Mouse (Mus musculus): ENCODE results near the gene Pik3r5. TPM values are rescaled to one million over a fixed set of nuclear protein-coding genes. Genes with fewer than 3 reads are reported as not detected.

Gene Pik3r5
- polyA plus RNA-seq, 1 experiment from 2014 or later: 0.74 TPM

- Histone ChIP-seq H3K9ac (ENCODE audit: low read depth, low read length) (no peak overlapping the region), H3K27ac (ENCODE audit: low read depth, low read length) (no peak overlapping the region), H3K9me3 (ENCODE audit: control insufficient read depth, low read length) (no peaks in the 10 kb centered on the region), H3K4me3 (ENCODE audit: low read depth, low read length) (no peak overlapping the region), H3K4me1 (replicated peaks; ENCODE audit: control insufficient read depth, insufficient read depth, low read length) (no peaks in the 10 kb centered on the region), H3K4me2 (replicated peaks; ENCODE audit: low read depth, low read length) (no peak overlapping the region), H3K36me3 (ENCODE audit: control insufficient read depth, insufficient read depth, low read length) (no peaks in the 10 kb centered on the region), H3K27me3 (ENCODE audit: control insufficient read depth, insufficient read depth, low read length) (no peaks in the 10 kb centered on the region)
- DNase-seq (ENCODE audit: low spot score) (no peak), ATAC-seq (ENCODE audit: low FRiP score) (no peak)
- WGBS: 89% methylated on average over 11 of the region's 11 CpGs
Observed at GRCm38 (mm10) chr11:68504913-68505312, 73.0 kb downstream of the Pik3r5 start.

GRCm38 (mm10) chr11:68507246-68507645, 75.3 kb downstream of the Pik3r5 start:
- no peaks in the 10 kb centered on the region for H3K4me1 ChIP-seq (replicated peaks; ENCODE audit: control insufficient read depth, insufficient read depth, low read length)
- no peaks in the 10 kb centered on the region for H3K9me3 ChIP-seq (ENCODE audit: control insufficient read depth, low read length)
- ATAC-seq (ENCODE audit: low FRiP score) (no peak), DNase-seq (ENCODE audit: low spot score) (no peak)
- no peak overlapping the region for H3K27ac ChIP-seq (ENCODE audit: low read depth, low read length)
- H3K9ac ChIP-seq (ENCODE audit: low read depth, low read length): no peak overlapping the region
- H3K36me3 ChIP-seq (ENCODE audit: control insufficient read depth, insufficient read depth, low read length): no peaks in the 10 kb centered on the region
- WGBS: 94% methylated on average over 7 of the region's 7 CpGs
- H3K4me3 ChIP-seq (ENCODE audit: low read depth, low read length): no peak overlapping the region
- no peaks in the 10 kb centered on the region for H3K27me3 ChIP-seq (ENCODE audit: control insufficient read depth, insufficient read depth, low read length)
- no peak overlapping the region for H3K4me2 ChIP-seq (replicated peaks; ENCODE audit: low read depth, low read length)

GRCm38 (mm10) chr11:68508619-68509018, 76.7 kb downstream of the Pik3r5 start:
- DNase-seq (ENCODE audit: low spot score): no peak
- ATAC-seq (ENCODE audit: low FRiP score): no peak
- no peaks in the 10 kb centered on the region for H3K27me3 ChIP-seq (ENCODE audit: control insufficient read depth, insufficient read depth, low read length)
- WGBS: 75% methylated on average over 5 of the region's 5 CpGs
- H3K9me3 ChIP-seq (ENCODE audit: control insufficient read depth, low read length): no peaks in the 10 kb centered on the region
- no peak overlapping the region for H3K9ac ChIP-seq (ENCODE audit: low read depth, low read length)
- H3K36me3 ChIP-seq (ENCODE audit: control insufficient read depth, insufficient read depth, low read length): no peaks in the 10 kb centered on the region
- H3K4me2 ChIP-seq (replicated peaks; ENCODE audit: low read depth, low read length): no peak overlapping the region
- H3K4me1 ChIP-seq (replicated peaks; ENCODE audit: control insufficient read depth, insufficient read depth, low read length): no peaks in the 10 kb centered on the region
- no peak overlapping the region for H3K4me3 ChIP-seq (ENCODE audit: low read depth, low read length)
- H3K27ac ChIP-seq (ENCODE audit: low read depth, low read length): no peak overlapping the region

DNA sequence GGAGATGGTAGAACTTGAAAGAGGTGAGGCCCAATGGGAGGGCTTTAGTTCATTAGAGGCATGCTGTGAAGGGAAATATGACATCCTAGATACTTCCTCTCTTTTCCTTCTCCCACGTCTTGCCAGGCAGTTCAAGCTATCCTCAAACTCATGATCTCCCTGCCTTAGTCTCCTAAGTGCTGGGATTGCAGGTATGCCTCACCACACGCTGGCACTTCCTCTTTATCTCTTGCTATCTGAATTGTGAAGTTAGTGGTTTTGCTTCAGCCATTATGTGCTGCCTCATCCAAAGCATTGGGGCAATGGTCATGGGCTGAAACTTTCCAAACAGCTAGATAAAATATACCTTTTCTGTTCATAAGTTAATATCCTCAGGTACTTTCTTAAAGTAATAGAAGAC, 77.3 kb downstream of the Pik3r5 start:
- Histone ChIP-seq H3K27me3 (ENCODE audit: control insufficient read depth, insufficient read depth, low read length) (no peaks in the 10 kb centered on the region), H3K9me3 (ENCODE audit: control insufficient read depth, low read length) (no peaks in the 10 kb centered on the region), H3K9ac (ENCODE audit: low read depth, low read length) (no peak overlapping the region), H3K36me3 (ENCODE audit: control insufficient read depth, insufficient read depth, low read length) (no peaks in the 10 kb centered on the region), H3K4me1 (replicated peaks; ENCODE audit: control insufficient read depth, insufficient read depth, low read length) (no peaks in the 10 kb centered on the region), H3K4me2 (replicated peaks; ENCODE audit: low read depth, low read length) (no peak overlapping the region), H3K4me3 (ENCODE audit: low read depth, low read length) (no peak overlapping the region), H3K27ac (ENCODE audit: low read depth, low read length) (no peak overlapping the region)
- ATAC-seq (ENCODE audit: low FRiP score): no peak
- no peak for DNase-seq (ENCODE audit: low spot score)
- 71% methylated on average over 2 of the region's 2 CpGs for WGBS

- Histone ChIP-seq H3K27me3 (ENCODE audit: control insufficient read depth, insufficient read depth, low read length) (no peaks in the 10 kb centered on the region), H3K4me2 (replicated peaks; ENCODE audit: low read depth, low read length) (no peak overlapping the region), H3K9me3 (ENCODE audit: control insufficient read depth, low read length) (no peaks in the 10 kb centered on the region), H3K4me1 (replicated peaks; ENCODE audit: control insufficient read depth, insufficient read depth, low read length) (no peaks in the 10 kb centered on the region), H3K27ac (ENCODE audit: low read depth, low read length) (no peak overlapping the region), H3K4me3 (ENCODE audit: low read depth, low read length) (no peak overlapping the region), H3K9ac (ENCODE audit: low read depth, low read length) (no peak overlapping the region), H3K36me3 (ENCODE audit: control insufficient read depth, insufficient read depth, low read length) (no peaks in the 10 kb centered on the region)
- ATAC-seq (ENCODE audit: low FRiP score) (no peak), DNase-seq (ENCODE audit: low spot score) (no peak)
- 34% methylated on average over 3 of the region's 3 CpGs for WGBS
Observed at GRCm38 (mm10) chr11:68513969-68514368, 82.0 kb downstream of the Pik3r5 start.

GRCm38 (mm10) chr11:68519362-68519761, 87.4 kb downstream of the Pik3r5 start:
- no peaks in the 10 kb centered on the region for H3K9me3 ChIP-seq (ENCODE audit: control insufficient read depth, low read length)
- H3K27me3 ChIP-seq (ENCODE audit: control insufficient read depth, insufficient read depth, low read length): no peaks in the 10 kb centered on the region
- DNase-seq (ENCODE audit: low spot score) (no peak), ATAC-seq (ENCODE audit: low FRiP score) (no peak)
- no peak overlapping the region for H3K27ac ChIP-seq (ENCODE audit: low read depth, low read length)
- no peaks in the 10 kb centered on the region for H3K36me3 ChIP-seq (ENCODE audit: control insufficient read depth, insufficient read depth, low read length)
- no peak overlapping the region for H3K4me2 ChIP-seq (replicated peaks; ENCODE audit: low read depth, low read length)
- WGBS: 91% methylated on average over 4 of the region's 4 CpGs
- H3K4me1 ChIP-seq (replicated peaks; ENCODE audit: control insufficient read depth, insufficient read depth, low read length): no peaks in the 10 kb centered on the region
- H3K4me3 ChIP-seq (ENCODE audit: low read depth, low read length): no peak overlapping the region
- no peak overlapping the region for H3K9ac ChIP-seq (ENCODE audit: low read depth, low read length)

DNA sequence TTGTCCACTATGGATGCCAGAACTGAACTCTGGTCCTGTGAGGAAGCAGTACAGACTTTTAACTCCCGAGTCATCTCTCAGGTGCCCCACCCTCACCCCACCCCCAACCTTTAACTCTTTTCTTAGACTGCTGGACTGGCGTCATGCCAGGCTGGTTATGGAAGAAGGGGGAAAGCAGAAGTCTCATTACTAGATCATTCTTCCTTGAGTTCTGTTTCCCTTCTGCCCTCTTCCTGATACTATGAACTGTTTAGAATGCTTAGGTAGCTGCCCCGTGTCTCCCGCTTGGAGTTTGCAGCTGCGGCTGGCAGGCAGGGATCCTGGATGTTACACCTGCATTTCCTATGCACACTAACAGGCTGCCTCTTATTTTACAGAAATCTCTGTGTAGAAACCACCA, 87.9 kb downstream of the Pik3r5 start:
- H3K4me3 ChIP-seq (ENCODE audit: low read depth, low read length): no peak overlapping the region
- DNase-seq (ENCODE audit: low spot score) (no peak), ATAC-seq (ENCODE audit: low FRiP score) (no peak)
- H3K9ac ChIP-seq (ENCODE audit: low read depth, low read length): no peak overlapping the region
- 90% methylated on average over 5 of the region's 5 CpGs for WGBS
- H3K4me1 ChIP-seq (replicated peaks; ENCODE audit: control insufficient read depth, insufficient read depth, low read length): no peaks in the 10 kb centered on the region
- no peaks in the 10 kb centered on the region for H3K36me3 ChIP-seq (ENCODE audit: control insufficient read depth, insufficient read depth, low read length)
- H3K4me2 ChIP-seq (replicated peaks; ENCODE audit: low read depth, low read length): no peak overlapping the region
- H3K27me3 ChIP-seq (ENCODE audit: control insufficient read depth, insufficient read depth, low read length): no peaks in the 10 kb centered on the region
- no peak overlapping the region for H3K27ac ChIP-seq (ENCODE audit: low read depth, low read length)
- H3K9me3 ChIP-seq (ENCODE audit: control insufficient read depth, low read length): no peaks in the 10 kb centered on the region

GRCm38 (mm10) chr11:68520439-68520838, 88.5 kb downstream of the Pik3r5 start:
- Histone ChIP-seq H3K4me3 (ENCODE audit: low read depth, low read length) (no peak overlapping the region), H3K9ac (ENCODE audit: low read depth, low read length) (no peak overlapping the region), H3K27me3 (ENCODE audit: control insufficient read depth, insufficient read depth, low read length) (no peaks in the 10 kb centered on the region), H3K4me1 (replicated peaks; ENCODE audit: control insufficient read depth, insufficient read depth, low read length) (no peaks in the 10 kb centered on the region), H3K9me3 (ENCODE audit: control insufficient read depth, low read length) (no peaks in the 10 kb centered on the region), H3K4me2 (replicated peaks; ENCODE audit: low read depth, low read length) (no peak overlapping the region), H3K36me3 (ENCODE audit: control insufficient read depth, insufficient read depth, low read length) (no peaks in the 10 kb centered on the region), H3K27ac (ENCODE audit: low read depth, low read length) (no peak overlapping the region)
- no peak for DNase-seq (ENCODE audit: low spot score)
- 90% methylated on average over 2 of the region's 2 CpGs for WGBS
- no peak for ATAC-seq (ENCODE audit: low FRiP score)

DNA sequence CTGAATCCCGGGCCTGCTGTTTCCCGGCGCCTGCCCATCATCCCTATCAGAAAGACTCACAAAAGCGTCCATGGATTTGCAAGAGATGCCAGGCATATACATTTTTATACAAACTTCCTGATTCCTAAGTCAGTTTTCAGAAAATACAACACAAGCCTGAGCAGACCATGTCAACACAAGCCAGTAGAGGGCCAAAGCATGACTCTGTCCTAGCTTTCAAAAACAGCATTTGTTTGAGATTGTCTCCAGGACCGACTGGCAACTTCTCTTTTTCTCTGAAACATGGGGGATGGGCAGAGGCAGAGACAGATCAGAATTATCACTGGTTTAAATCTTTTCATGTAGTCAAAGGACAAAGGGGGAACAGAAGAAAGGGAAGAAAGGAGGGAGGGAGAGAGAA, 89.4 kb downstream of the Pik3r5 start:
- Histone ChIP-seq H3K4me1 (replicated peaks; ENCODE audit: control insufficient read depth, insufficient read depth, low read length) (no peaks in the 10 kb centered on the region), H3K27ac (ENCODE audit: low read depth, low read length) (no peak overlapping the region), H3K4me2 (replicated peaks; ENCODE audit: low read depth, low read length) (no peak overlapping the region), H3K9ac (ENCODE audit: low read depth, low read length) (no peak overlapping the region), H3K9me3 (ENCODE audit: control insufficient read depth, low read length) (no peaks in the 10 kb centered on the region), H3K36me3 (ENCODE audit: control insufficient read depth, insufficient read depth, low read length) (no peaks in the 10 kb centered on the region), H3K4me3 (ENCODE audit: low read depth, low read length) (no peak overlapping the region), H3K27me3 (ENCODE audit: control insufficient read depth, insufficient read depth, low read length) (no peaks in the 10 kb centered on the region)
- 83% methylated on average over 5 of the region's 5 CpGs for WGBS
- ATAC-seq (ENCODE audit: low FRiP score) (no peak), DNase-seq (ENCODE audit: low spot score) (no peak)

All from hindbrain, embryonic 11.5 days (tissue).